Mouse (Mus musculus) ovary, postnatal 10 days (tissue): ENCODE data around the gene Uhrf2.

Experiments
- DNase-seq: peaks from one replicate; pipeline ENCODE4 v3.0.0; 2022; ENCODE audit warnings: low spot score

Uhrf2 gene

GRCm38 (mm10) chr19:30050584-30050983 is 20.3 kb downstream of the Uhrf2 start:
- no peak for DNase-seq

GRCm38 (mm10) chr19:30051479-30051878 is 21.2 kb downstream of the Uhrf2 start:
- DNase-seq: no peak

- DNase-seq: no peak
These were observed 23.9 kb downstream of the Uhrf2 start for GRCm38 (mm10) chr19:30054218-30054617.

- DNase-seq: no peak
These were observed 35.5 kb downstream of the Uhrf2 start for GRCm38 (mm10) chr19:30065797-30066196.

- DNase-seq: no peak
These were observed 59.9 kb downstream of the Uhrf2 start for GRCm38 (mm10) chr19:30090163-30090562.

- no peak for DNase-seq
These were observed 61.5 kb downstream of the Uhrf2 start for GRCm38 (mm10) chr19:30091644-30092295.

- no peak for DNase-seq
These were observed 65.9 kb downstream of the Uhrf2 start for GRCm38 (mm10) chr19:30096186-30096585.

- no peak for DNase-seq
These were observed 66.7 kb downstream of the Uhrf2 start for GRCm38 (mm10) chr19:30097039-30097438.

- no peak for DNase-seq
These were observed 70.3 kb downstream of the Uhrf2 start for GRCm38 (mm10) chr19:30100571-30100970.

GRCm38 (mm10) chr19:30102620-30103019 is 72.3 kb downstream of the Uhrf2 start:
- DNase-seq: no peak

- DNase-seq: no peak
These were observed 74.9 kb downstream of the Uhrf2 start for GRCm38 (mm10) chr19:30105045-30105842.

- no peak for DNase-seq
These were observed 77.0 kb downstream of the Uhrf2 start for GRCm38 (mm10) chr19:30107221-30107845.

GRCm38 (mm10) chr19:30108616-30109015 is 78.3 kb downstream of the Uhrf2 start:
- DNase-seq: no peak

GRCm38 (mm10) chr19:30109122-30109521 is 78.8 kb downstream of the Uhrf2 start:
- DNase-seq: no peak

GRCm38 (mm10) chr19:30111421-30111820 is 81.1 kb downstream of the Uhrf2 start:
- no peak for DNase-seq

GRCm38 (mm10) chr19:30112961-30113688 is 82.8 kb downstream of the Uhrf2 start:
- no peak for DNase-seq

GRCm38 (mm10) chr19:30114919-30115441 is 84.7 kb downstream of the Uhrf2 start:
- no peak for DNase-seq

GRCm38 (mm10) chr19:30115606-30116005 is 85.3 kb downstream of the Uhrf2 start:
- DNase-seq: no peak

GRCm38 (mm10) chr19:30117241-30117640 is 86.9 kb downstream of the Uhrf2 start:
- no peak for DNase-seq

GRCm38 (mm10) chr19:30117775-30118174 is 87.5 kb downstream of the Uhrf2 start:
- no peak for DNase-seq

GRCm38 (mm10) chr19:30118344-30119312 is 88.3 kb downstream of the Uhrf2 start:
- no peak for DNase-seq
